Mouse (Mus musculus) MN1 (cell line): ENCODE measurements around the gene Stx5a.

Source experiments
- DNase-seq: peaks from one replicate; pipeline ENCODE4 v3.0.0-alpha.2; 2016; ENCODE audit warnings: low spot score

Gene Stx5a

DNA sequence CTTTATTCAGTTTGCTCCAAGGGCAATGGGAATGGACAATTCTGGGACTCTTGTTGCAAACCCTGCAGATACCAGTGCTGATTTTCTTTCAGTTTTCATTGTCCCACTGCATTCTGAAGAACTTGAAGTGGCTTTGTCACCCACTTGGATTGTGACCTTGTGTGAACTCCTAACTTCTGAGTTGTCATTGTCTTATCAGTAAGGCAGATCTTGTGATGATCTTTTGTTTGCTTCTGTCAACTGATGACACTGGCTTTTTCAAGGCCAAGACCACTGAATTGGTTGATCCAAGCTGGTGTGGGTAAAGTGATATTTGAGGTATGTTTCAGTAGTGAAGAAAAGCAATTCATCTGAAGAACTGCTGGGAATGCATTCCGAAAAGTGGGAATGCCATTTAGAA is 4.2 kb downstream of the Stx5a start:
- DNase-seq, result no peak

- no peak for DNase-seq
Measured at GRCm38 (mm10) chr19:8747368-8747767, 6.2 kb downstream of the Stx5a start.

DNA sequence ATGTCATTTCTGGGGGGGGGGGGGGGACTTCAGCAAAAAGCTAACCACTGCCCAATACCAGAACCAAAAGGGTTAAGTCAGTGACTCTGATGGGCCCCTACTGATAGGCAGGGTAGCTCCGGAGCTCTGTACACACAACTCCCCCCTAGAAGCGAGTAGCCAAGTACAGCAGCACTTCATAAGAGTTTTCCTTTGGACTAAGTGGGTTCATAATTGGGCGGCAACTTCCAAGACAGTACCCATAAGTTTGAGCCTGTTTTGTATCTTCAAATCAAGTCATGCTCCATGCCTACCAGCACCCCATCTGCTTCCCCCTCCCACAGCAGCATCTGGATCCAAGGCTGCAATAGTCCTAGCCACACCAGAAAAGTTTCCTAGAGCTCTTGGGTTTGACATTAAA is 14.4 kb downstream of the Stx5a start:
- DNase-seq, result no peak

GRCm38 (mm10) chr19:8756635-8757387 is 15.6 kb downstream of the Stx5a start, which contains the start of gene Nxf1:
Gene Nxf1 (plus strand): TSS chr19:8757073.
- peak; percentile 92 for DNase-seq

- DNase-seq, result no peak
Measured at GRCm38 (mm10) chr19:8757471-8757998, 16.3 kb downstream of the Stx5a start.

- DNase-seq, result no peak
Measured at GRCm38 (mm10) chr19:8758899-8759298, 17.7 kb downstream of the Stx5a start.

- DNase-seq, result no peak
Measured at GRCm38 (mm10) chr19:8760757-8761156, 19.5 kb downstream of the Stx5a start.

- DNase-seq, result no peak
Measured at GRCm38 (mm10) chr19:8763276-8763675, 22.1 kb downstream of the Stx5a start.

DNA sequence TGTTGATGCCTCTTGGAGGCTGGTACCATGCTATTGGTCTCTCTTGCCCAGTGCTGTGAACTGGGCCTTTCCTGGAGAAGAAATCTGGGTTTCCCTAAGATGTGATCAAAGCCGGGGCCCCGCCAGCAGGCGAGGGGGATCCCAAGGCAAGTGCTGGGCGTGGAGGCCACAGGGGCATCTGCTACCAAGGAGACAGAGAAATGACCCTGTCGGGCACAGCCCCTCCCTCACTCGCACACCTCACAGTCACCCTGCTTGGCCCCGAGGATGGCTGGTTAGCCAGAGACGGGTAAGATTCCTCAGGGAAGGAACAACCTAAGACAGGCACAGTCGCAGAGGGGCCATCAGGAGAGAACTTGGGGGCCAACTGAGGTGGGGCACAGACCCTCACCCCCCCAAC is 24.3 kb downstream of the Stx5a start:
- no peak for DNase-seq

GRCm38 (mm10) chr19:8770567-8771270 is 29.5 kb downstream of the Stx5a start, which contains the start of gene Tmem223:
Gene Tmem223 (plus strand): TSS chr19:8770996.
- no peak for DNase-seq

DNA sequence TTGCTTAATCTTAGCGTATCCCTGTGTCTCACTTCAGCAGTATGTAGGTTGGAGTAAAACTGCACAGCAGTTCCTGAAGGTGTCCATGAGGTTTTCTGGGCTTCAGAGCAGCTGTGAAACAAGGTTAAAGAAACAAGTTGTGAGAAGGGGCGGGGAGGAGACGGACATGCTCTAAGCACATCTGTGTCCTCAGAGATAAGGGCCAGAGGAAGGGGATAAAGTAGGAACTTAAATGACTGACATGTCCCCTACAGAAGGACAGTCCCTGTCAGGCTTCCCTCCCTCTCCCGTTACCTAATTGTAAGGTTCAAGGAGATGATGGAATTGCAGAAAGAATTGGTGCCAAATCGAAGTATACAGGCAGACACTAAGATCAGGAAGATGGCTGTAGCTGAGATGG is 31.8 kb downstream of the Stx5a start:
- no peak for DNase-seq

GRCm38 (mm10) chr19:8773409-8773808 is 32.2 kb downstream of the Stx5a start:
- DNase-seq, result no peak

DNA sequence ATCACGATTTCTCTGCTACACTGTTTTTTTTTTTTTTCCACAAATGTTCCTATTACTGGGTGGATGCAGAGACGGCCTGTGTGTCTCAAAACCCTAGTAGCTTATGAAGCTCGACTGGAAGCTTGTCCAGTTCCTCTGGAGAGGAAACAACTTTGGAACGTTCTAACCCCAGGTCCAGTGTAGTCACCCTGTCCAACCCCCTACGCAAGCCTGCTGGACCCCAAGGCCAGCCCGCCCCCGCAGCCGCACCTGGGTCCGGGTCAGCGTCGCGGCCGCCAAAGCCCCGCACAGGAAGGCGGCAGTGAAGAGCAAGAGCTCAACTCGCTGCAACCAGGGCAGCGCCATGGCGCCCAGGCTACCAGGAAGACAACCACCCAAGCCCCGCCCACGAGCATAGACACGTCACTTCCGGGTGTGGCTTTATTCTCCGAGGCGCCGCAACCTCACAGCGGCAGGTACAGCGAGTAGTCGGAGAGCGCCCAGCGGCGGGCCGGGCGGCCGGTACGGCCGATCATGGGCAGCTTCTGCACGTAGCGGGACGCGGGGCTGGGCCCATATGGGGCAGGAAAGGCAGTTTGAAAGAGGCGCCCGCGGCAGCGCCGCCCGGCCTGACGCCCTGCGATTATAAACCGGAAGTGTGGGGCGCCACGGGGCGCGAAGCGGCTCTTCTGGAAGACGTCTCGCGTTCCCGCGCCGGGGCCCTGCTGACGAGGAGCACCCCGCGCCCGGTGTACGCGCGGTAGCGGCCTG is 33.0 kb downstream of the Stx5a start, which contains the start of gene Tmem179b:
Gene Tmem179b, minus strand, starts transcription at position 382 of the 750 bp plus-strand sequence.
- peak; percentile 89 for DNase-seq

- peak; percentile 14 for DNase-seq
Measured at GRCm38 (mm10) chr19:8774951-8775421, 33.8 kb downstream of the Stx5a start.

GRCm38 (mm10) chr19:8786008-8786781 is 45.0 kb downstream of the Stx5a start, which contains the start of gene Taf6l:
Gene Taf6l (minus strand): TSS chr19:8786417.
- peak; percentile 91 for DNase-seq

DNA sequence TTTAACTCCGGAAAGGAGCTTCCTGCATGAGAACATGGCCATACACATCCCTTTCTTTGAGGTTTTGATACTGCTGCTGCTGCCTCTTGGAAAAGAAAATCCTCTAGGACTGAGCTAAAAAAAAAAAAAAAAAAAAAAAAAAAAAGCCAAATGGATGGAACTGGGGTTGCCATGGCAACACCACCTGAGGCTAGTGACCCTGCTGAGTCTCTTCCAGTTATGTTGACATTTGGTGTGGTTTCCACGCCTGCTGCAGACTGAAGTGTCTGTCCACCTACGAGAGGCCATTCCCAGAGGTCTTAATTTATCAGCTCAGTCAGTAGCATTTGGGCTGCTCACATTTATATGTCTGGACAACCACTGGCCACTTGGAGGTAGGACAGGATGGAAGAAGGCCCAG is 47.3 kb downstream of the Stx5a start:
- DNase-seq, result peak; percentile 59

GRCm38 (mm10) chr19:8789171-8789570 is 48.0 kb downstream of the Stx5a start:
- no peak for DNase-seq

DNA sequence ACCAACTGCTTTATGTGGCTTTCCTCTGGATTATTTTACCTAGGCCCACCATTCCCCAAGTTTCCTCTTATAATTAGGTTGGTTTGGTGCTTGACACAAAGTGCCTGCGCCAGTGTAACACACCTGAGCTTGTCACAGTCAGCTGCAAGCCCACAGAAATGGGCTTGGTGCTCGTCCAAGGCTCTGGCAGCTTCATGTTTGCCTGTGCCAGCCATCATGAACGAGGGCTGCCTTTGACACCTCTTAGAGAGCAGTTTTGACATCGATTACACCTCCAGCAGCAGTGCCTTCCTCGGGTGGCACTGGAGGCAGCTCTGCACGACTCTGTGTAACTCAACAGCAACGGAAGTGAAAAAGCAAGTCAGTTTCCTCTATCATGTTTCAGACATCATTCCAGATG is 49.0 kb downstream of the Stx5a start:
- DNase-seq, result no peak

- peak; percentile 85 for DNase-seq
Measured at GRCm38 (mm10) chr19:8798264-8798946, 57.2 kb downstream of the Stx5a start, which contains the start of gene Polr2g. Gene Polr2g (minus strand): TSS chr19:8798577.

DNA sequence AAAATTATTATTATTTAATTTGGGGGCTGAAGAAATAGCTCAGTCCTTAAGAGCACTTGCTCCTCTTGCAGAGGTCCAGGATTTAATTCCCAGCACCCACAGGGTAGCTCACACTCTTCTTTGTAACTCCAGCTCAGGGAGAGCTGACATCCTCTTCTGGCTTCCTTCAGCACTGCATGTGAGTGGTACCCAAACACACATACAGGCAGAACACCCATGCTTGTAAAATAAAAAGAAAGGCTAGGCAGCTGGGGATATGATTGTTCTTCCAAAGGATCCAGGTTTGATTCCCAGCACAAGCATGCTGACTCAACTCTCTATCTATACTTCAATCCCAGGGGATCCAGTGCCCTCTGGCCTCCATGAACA is 57.7 kb downstream of the Stx5a start:
- no peak for DNase-seq
